Mouse (Mus musculus) cerebellum, adult 2 months (tissue): ENCODE data around the gene Bcas3.

Experiments used
- CTCF ChIP-seq: fragments of 200-500 bp; IDR thresholded peaks from 2 replicates; pipeline ENCODE4 v1.5.1; 2011; ENCODE audit warnings: low read depth, mild to moderate bottlenecking, control low read depth, low read length, moderate library complexity, borderline replicate concordance; ENCODE audit not compliant: insufficient read depth
- POLR2A ChIP-seq: fragments of 200-500 bp; IDR thresholded peaks from 2 replicates; pipeline ENCODE4 v1.6.1; 2011; ENCODE audit warnings: low read length, control low read depth, borderline replicate concordance; ENCODE audit not compliant: insufficient read depth

DNA sequence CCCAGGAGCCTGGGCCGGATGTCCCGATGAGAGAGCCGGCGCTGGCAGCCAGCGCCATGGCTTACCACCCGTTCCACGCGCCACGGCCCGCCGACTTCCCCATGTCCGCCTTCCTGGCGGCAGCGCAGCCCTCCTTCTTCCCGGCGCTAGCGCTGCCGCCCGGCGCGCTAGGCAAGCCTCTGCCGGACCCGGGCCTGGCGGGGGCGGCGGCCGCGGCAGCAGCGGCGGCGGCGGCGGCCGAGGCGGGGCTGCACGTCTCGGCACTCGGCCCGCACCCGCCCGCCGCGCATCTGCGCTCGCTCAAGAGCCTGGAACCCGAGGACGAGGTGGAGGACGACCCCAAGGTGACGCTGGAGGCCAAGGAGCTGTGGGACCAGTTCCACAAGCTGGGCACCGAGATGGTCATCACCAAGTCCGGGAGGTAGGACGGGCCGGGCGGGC lies 480.1 kb downstream of the Bcas3 start:
- TF ChIP-seq CTCF (no peak), POLR2A (no peak)
